Mouse (Mus musculus) intestine, embryonic 16.5 days (tissue): ENCODE measurements around the gene Cybrd1. TPM values are rescaled to one million over a fixed set of nuclear protein-coding genes. Genes with fewer than 3 reads are reported as not detected.

Experiments used
- ATAC-seq: fragments of 200-750 bp; cut with Nextera tagmentation; 2 replicates; pipeline ENCODE4 v1.8.0; 2017; ENCODE audit warnings: moderate TSS enrichment, moderate library complexity
- H3K27ac ChIP-seq: fragments of 300-500 bp; sonication (generic); 2 replicates; pipeline ENCODE4 v1.5.1; 2014; ENCODE audit warnings: mild to moderate bottlenecking, low read length
- H3K27me3 ChIP-seq: fragments of 300-500 bp; sonication (generic); replicated peaks from 2 replicates; pipeline ENCODE4 v1.6.1; 2014; ENCODE audit warnings: low read length, control low read depth, mixed read lengths; ENCODE audit not compliant: control insufficient read depth, insufficient read depth
- H3K36me3 ChIP-seq: fragments of 300-500 bp; sonication (generic); 2 replicates; pipeline ENCODE4 v1.6.1; 2014; ENCODE audit warnings: low read length, control low read depth; ENCODE audit not compliant: control insufficient read depth, insufficient read depth
- H3K4me1 ChIP-seq: fragments of 300-500 bp; sonication (generic); 2 replicates; pipeline ENCODE4 v1.6.1; 2014; ENCODE audit warnings: low read length, control low read depth, mixed read lengths; ENCODE audit not compliant: control insufficient read depth, insufficient read depth
- H3K4me2 ChIP-seq: fragments of 300-500 bp; sonication (generic); 2 replicates; pipeline ENCODE4 v1.6.1; 2014; ENCODE audit warnings: low read depth, low read length, control low read depth
- H3K4me3 ChIP-seq: fragments of 300-500 bp; sonication (generic); 2 replicates; pipeline ENCODE4 v1.5.1; 2014; ENCODE audit warnings: mild to moderate bottlenecking, low read length
- H3K9ac ChIP-seq: fragments of 300-500 bp; sonication (generic); 2 replicates; pipeline ENCODE4 v1.6.1; 2014; ENCODE audit warnings: low read depth, low read length
- H3K9me3 ChIP-seq: fragments of 300-500 bp; sonication (generic); 2 replicates; pipeline ENCODE4 v1.6.1; 2016; ENCODE audit warnings: low read length, control low read depth; ENCODE audit not compliant: control insufficient read depth
- WGBS: fragments of 180-500 bp; shearing (Covaris S2); extraction: QIAGEN DNeasy Blood & Tissue Kit; methylation state at CpG from one replicate; pipeline ENCODE4 v1.1.7; 2014; 5-methylcytosine and 5-hydroxymethylcytosine counted together
- polyA plus RNA-seq: library from polyadenylated mRNA; unstranded; fragments of >200 nt; fragmentation: Nextera tagmentation; extraction: Ambion mirVana; gene quantifications from 2 replicates; pipeline ENCODE4 v1.2.1, GENCODE M21; 2015

The Cybrd1 gene
- polyA plus RNA-seq, 1 experiment from 2014 or later = 6.3 TPM

DNA sequence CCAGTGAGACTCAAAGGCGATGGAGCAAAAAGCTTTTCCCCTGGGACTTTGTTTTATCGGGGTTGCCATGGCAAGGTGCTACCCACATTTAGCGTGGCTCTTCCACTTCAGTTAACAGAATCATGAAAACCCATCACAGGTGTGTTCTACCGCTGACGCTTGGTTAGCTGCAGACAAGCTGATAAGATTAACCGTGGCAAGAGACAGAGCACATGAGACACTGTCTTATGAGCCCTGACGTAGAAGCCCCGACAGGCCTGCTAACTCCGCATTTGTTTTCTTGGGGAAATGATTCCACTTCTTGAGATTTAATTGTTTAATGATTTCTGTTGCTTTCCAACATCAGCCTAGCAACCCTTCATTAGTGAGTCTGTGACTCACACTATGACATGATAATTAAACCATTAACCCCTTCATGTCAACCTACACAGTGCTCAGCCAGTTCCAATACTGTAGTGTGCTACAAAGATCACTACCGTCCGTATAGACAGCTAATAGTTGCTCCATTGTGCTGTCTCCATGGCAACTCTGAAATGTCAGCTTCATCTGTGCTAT is 42.7 kb downstream of the Cybrd1 start:
- Histone ChIP-seq H3K4me2 (no peak overlapping the region), H3K9ac (no peak overlapping the region), H3K4me1 (no peaks in the 10 kb centered on the region), H3K27ac (no peak overlapping the region), H3K9me3 (no peaks in the 10 kb centered on the region), H3K4me3 (no peak overlapping the region), H3K36me3 (no peaks in the 10 kb centered on the region), H3K27me3 (no peaks in the 10 kb centered on the region)
- ATAC-seq = no peak
- WGBS = 67% methylated on average over 11 of the region's 11 CpGs

DNA sequence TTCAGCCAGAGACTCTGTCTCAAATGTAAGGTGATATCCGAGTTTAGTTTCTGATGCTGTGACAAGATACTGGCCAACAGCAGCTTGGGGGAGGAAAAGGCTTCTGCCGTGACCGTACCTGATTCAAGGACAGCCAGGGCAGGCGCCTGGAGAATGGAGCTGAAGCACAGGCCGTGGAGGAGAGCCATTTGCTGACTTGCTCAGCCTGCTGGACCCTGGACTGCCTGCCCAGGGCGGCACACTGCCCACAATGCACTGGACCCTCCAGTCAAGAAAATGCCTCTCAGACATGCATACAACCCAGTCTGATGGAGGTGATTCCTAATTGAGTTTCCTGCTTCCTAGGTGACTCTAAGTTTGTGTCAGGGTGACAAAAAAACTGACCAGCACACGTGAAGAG is 43.8 kb downstream of the Cybrd1 start:
- no peak overlapping the region for H3K9ac ChIP-seq
- H3K27ac ChIP-seq = no peak overlapping the region
- H3K9me3 ChIP-seq = no peaks in the 10 kb centered on the region
- H3K27me3 ChIP-seq = no peaks in the 10 kb centered on the region
- no peaks in the 10 kb centered on the region for H3K36me3 ChIP-seq
- ATAC-seq = no peak
- 80% methylated on average over 7 of the region's 7 CpGs for WGBS
- no peaks in the 10 kb centered on the region for H3K4me1 ChIP-seq
- no peak overlapping the region for H3K4me2 ChIP-seq
- no peak overlapping the region for H3K4me3 ChIP-seq

DNA sequence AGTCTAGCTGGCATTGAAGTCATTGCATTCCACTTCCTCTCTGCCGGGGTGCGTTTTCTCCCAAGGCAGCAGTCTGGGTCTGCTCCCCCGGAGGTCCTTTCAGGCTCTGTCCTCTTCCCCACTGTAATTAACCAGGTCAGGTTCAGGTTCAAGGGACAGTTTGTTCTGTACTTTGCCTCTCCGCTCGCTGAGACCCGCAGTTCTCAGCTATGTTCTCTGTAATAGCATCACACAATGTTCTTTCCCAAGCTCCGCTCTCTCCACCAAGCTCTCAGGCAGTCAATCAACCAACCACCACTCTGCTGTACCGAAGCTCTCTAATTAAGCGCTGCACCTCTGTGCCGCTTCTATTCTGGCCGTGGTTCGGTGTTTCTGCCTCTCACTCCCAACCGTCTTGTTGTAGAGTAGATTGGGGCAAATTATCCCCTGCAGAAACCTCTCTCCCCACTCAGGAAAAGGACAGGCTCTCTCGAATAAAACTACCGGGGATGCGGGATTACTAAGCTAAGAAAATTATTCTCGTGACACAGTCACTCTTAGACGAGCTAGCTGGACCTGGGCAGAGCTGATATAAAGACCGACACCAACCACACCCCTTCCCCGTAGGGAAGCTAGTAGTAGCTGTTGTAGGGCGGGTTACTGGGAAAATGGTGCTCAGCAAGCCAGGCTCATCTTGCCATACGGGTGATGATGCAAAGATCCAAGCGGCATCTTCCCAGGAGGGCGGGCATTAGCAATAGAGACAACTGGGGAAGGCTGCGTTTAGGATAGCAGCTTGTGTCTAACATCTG is 45.3 kb downstream of the Cybrd1 start:
- Histone ChIP-seq H3K9ac (no peak overlapping the region), H3K4me3 (no peak overlapping the region), H3K36me3 (no peaks in the 10 kb centered on the region), H3K9me3 (no peaks in the 10 kb centered on the region), H3K27ac (no peak overlapping the region), H3K27me3 (no peaks in the 10 kb centered on the region), H3K4me1 (no peaks in the 10 kb centered on the region), H3K4me2 (no peak overlapping the region)
- no peak for ATAC-seq
- WGBS = 80% methylated on average over 25 of the region's 25 CpGs

DNA sequence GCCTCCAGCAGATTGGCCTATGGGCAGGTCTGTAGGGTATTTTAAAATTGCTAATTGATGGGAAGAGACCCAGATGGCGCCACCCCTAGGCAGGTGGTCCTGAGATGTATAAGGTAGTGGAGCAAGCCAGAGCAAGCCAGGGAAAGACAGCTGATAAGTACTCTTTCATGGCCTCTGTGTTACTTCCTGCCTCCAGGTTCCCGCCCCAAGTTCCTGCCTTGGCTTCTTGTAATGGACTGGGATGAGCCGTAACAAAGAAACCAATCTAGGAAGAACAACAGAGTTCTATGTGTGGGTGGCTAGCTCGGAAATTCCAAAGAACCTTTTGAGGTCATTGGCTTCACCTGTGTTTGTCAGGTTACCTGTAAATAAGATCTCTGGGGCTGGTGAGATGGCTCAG is 49.5 kb downstream of the Cybrd1 start:
- no peaks in the 10 kb centered on the region for H3K36me3 ChIP-seq
- no peaks in the 10 kb centered on the region for H3K9me3 ChIP-seq
- H3K4me1 ChIP-seq = no peaks in the 10 kb centered on the region
- H3K27me3 ChIP-seq = no peaks in the 10 kb centered on the region
- no peak for ATAC-seq
- H3K9ac ChIP-seq = no peak overlapping the region
- WGBS = 80% methylated on average over 4 of the region's 4 CpGs
- no peak overlapping the region for H3K4me3 ChIP-seq
- H3K4me2 ChIP-seq = no peak overlapping the region
- no peak overlapping the region for H3K27ac ChIP-seq

DNA sequence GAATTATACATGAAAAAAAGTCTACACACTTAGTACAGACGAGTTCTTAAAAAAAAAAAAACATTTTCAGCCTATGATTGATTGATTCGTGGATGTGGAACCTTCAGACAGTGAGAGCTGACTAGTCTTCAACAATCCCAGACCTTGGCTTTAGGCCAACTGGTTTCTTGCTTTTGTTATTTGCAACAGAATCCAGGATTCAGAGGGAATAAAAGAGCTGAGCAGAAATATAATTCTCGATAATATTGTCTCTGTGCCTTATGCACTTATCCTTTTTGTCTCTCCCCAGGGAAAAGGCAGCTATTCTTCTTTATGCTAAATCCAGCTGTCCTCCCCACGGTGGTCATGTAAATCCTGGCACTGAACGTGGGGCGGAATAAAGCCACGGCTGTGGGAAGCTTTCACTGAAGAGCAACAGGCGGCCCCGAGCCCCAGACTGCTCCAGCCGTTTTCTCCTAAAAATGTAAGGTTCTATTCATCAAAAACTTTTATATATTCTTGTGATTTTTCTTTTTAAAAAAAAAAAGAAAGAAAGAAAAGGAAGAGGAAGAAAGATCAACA is 50.8 kb downstream of the Cybrd1 start:
- Histone ChIP-seq H3K27ac (no peak overlapping the region), H3K4me2 (no peak overlapping the region)
- WGBS = 41% methylated on average over 10 of the region's 10 CpGs

DNA sequence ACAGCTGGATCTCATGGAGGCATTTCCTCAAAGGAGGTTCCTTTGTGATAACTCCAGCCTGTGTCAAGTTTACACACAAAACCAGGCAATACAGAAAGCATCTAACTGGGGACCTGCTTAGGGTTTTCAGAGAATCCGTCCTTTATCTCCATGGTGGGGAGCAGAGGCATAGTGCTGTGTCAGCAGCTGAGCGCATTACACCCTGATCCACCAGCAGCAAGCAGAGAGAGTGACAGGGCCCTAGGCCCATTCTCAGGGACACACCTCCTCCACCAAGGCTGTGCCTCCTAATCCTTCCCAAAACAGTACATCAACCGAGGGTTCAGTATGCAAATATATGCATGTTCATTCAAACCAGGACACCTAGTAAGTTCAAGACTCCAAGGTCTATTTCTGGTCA is 55.3 kb downstream of the Cybrd1 start:
- no peaks in the 10 kb centered on the region for H3K36me3 ChIP-seq
- no peaks in the 10 kb centered on the region for H3K9me3 ChIP-seq
- no peaks in the 10 kb centered on the region for H3K4me1 ChIP-seq
- no peak overlapping the region for H3K27ac ChIP-seq
- 66% methylated on average over 3 of the region's 3 CpGs for WGBS
- H3K27me3 ChIP-seq = no peaks in the 10 kb centered on the region
- no peak overlapping the region for H3K9ac ChIP-seq
- ATAC-seq = no peak
- no peak overlapping the region for H3K4me2 ChIP-seq
- no peak overlapping the region for H3K4me3 ChIP-seq

More for the DNA sequence above, 50.8 kb downstream of the Cybrd1 start:
- Histone ChIP-seq H3K27me3 (no peaks in the 10 kb centered on the region), H3K36me3 (no peaks in the 10 kb centered on the region), H3K9me3 (no peaks in the 10 kb centered on the region), H3K4me3 (no peak overlapping the region), H3K9ac (no peak overlapping the region), H3K4me1 (no peaks in the 10 kb centered on the region)
- no peak for ATAC-seq

DNA sequence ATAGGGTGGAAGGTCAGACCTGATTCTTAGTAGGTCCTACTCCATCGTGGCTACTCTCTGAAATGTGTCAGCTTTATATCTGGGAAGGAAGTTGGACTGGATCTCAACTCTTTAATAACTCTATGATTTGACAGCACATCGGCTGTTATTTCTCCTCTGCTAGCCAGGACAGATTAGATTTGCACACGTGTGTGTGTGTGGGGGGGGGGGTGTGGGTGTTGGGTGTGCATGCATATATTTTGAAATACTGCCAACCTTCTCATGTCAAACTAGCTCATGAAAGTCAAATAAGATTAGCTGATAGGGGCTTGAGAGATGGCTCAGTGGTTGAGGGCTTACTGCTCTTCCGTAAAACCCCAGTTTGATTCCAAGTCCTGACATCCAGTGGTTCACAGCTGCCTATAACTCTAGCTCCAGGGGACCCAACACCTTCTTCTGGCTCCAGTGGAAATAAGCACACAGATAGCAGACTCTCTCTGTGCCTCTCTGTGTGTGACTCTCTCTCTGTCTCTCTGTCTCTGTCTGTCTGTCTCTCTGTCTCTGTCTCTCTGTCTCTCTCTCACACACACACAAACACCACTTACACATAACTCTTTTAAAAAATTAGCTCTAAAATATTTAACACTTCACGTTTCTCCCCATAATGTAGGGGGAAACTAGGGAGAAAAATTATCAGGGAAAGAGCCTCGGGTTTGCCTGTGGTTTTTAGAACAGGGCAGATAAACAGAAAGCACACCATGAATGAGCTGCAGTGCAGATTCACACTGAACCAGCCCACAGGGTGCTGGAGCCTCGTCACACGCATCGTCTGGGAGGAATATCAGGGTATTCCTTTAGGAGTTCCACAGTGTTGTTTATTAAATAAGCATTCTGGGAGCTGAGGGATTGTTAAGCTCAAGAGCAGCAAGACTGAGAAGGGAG is 58.9 kb downstream of the Cybrd1 start:
- no peak overlapping the region for H3K4me3 ChIP-seq
- 60% methylated on average over 9 of the region's 9 CpGs for WGBS
- H3K36me3 ChIP-seq = no peaks in the 10 kb centered on the region
- no peak overlapping the region for H3K9ac ChIP-seq
- H3K27me3 ChIP-seq = no peaks in the 10 kb centered on the region
- no peaks in the 10 kb centered on the region for H3K4me1 ChIP-seq
- ATAC-seq = no peak
- no peaks in the 10 kb centered on the region for H3K9me3 ChIP-seq
- H3K4me2 ChIP-seq = no peak overlapping the region
- H3K27ac ChIP-seq = no peak overlapping the region

DNA sequence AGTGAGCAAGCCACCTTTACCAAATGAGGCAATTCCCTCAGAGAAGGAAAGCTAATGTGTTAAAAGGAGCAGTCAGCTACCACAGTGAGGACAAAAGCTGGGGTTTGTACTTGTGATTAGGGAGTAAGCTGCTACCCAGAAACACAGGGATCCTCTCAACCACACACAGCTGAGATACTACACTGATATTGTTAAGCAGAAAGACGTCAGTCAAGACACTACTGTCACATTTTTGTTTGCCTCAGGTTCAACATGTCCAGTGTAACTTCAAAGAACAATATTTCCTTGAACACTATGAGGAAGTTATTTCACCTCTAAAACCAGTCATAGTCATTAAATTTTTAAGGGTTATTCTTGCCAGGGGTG is 59.5 kb downstream of the Cybrd1 start:
- H3K4me3 ChIP-seq = no peak overlapping the region
- H3K9ac ChIP-seq = no peak overlapping the region
- H3K36me3 ChIP-seq = no peaks in the 10 kb centered on the region
- H3K27ac ChIP-seq = no peak overlapping the region
- ATAC-seq = no peak
- H3K27me3 ChIP-seq = no peaks in the 10 kb centered on the region
- no peak overlapping the region for H3K4me2 ChIP-seq
- no peaks in the 10 kb centered on the region for H3K4me1 ChIP-seq
- 76% methylated on average over 1 of the region's 1 CpGs for WGBS
- no peaks in the 10 kb centered on the region for H3K9me3 ChIP-seq

DNA sequence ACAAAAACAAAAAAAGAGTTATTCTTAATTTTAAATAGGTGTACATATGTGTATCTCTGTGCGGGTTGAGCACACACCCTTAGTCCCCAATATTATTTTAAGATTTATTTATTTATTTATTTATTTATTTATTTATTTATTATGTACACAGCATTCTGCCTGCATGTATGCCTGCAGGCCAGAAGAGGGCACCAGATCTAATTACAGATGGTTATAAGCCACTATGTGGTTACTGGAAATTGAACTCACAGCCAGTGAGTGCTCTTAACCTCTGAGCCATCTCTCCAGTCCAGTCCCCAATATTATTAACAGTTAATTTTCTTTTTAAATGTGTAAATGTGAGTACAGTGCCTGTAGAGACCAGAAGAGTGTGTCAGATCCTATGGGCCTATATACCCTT is 60.0 kb downstream of the Cybrd1 start:
- Histone ChIP-seq H3K9ac (no peak overlapping the region), H3K4me2 (no peak overlapping the region), H3K9me3 (no peaks in the 10 kb centered on the region), H3K36me3 (no peaks in the 10 kb centered on the region), H3K4me3 (no peak overlapping the region), H3K4me1 (no peaks in the 10 kb centered on the region), H3K27ac (no peak overlapping the region), H3K27me3 (no peaks in the 10 kb centered on the region)
- no peak for ATAC-seq
- WGBS = 100% methylated on average over 1 of the region's 1 CpGs
